Mouse (Mus musculus): ENCODE measurements around the gene D7Ertd443e.

Gene D7Ertd443e

DNA sequence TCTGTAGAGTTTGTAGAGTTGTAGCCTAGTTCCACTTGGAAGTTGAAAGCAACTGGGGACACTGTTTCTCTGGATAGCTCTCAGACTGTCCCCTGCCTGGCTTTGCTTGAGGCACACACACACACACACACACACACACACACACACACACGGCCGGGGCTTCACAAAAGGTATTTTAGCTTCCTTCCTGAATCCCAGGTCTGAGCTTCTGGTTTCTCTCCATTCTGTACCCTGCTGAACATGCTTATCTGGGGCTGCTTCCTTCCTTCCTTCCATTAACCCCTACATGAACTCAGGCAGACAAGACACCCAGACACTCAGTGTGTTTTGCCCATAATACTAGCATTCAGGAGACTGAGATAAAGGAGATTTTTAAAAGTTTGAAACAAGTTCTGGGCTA lies 155.6 kb downstream of the D7Ertd443e start:
- DNase-seq (ENCODE audit: extremely low read depth, low read depth, low spot score): no peak

DNA sequence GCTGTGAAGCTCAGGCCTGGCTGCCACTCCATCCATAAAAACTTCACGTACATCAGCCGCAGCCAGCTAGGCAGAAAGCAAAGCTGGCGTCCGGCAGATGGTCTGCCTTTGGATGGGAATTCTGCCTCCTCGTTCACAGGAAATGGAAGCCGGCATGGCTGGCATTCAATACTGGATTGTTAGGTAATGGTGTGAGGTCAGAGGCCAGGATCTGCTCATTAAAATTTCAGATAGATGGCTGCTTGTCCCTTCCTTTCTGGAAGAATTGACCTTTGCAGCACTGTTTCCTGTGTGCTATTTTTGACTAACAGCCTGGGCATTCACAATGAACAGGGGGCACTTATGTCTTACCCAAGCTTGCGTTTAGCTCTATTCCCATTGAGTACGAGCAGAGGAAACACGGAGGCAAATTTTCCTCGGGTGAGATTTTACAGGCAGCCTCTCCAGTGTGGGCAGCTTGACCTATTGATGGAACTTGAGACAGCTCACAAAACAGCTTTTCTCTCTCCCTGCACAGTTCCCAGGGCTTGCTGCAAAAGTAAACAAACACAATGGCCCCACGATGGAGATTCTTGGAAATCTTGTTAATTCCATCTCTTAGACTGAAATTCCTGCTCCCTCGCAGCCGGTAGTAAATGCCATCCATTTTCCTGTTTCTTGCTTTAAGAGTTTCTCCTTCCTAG lies 157.5 kb downstream of the D7Ertd443e start:
- no peak for DNase-seq (ENCODE audit: extremely low read depth, low read depth, low spot score)

DNA sequence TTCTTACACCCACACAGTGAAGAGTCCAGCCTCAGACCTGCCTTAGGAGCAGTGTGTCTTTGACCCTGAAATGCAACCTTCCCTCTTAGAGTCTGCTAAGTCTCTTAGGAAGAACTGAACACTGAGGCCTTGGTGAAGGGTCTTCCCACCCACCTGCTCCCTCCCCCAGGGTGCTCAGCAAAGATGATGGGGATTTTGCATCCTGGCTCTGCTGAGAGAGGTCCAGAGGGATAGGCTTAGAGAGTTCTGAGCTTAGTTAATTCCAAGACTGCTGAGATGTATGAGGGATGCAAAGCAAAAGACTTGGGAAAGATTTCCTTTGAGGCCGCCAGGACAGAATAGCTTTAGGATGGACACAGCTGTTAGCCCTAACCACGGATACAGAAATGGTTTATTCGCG lies 158.4 kb downstream of the D7Ertd443e start:
- DNase-seq (ENCODE audit: extremely low read depth, low read depth, low spot score): no peak

DNA sequence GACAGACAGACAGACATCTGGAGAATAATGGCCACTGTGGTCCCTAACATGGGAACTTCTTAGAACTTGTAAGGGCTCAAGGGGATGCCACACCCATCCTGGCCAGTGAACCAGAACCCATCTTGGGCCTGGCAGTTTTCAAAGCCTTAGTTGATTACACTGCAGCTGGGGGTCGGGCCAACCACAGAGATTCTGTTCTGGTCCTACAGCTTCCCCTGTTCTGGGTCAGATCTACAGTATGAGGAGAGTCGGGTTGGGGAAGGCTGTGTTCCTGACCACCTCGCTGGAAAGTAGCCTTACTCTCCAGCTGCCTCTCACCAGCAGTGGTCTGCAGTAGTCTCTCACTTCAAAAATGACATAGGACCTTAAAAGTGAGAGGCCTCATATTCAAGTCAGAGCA lies 159.2 kb downstream of the D7Ertd443e start:
- no peak for DNase-seq (ENCODE audit: extremely low read depth, low read depth, low spot score)

DNA sequence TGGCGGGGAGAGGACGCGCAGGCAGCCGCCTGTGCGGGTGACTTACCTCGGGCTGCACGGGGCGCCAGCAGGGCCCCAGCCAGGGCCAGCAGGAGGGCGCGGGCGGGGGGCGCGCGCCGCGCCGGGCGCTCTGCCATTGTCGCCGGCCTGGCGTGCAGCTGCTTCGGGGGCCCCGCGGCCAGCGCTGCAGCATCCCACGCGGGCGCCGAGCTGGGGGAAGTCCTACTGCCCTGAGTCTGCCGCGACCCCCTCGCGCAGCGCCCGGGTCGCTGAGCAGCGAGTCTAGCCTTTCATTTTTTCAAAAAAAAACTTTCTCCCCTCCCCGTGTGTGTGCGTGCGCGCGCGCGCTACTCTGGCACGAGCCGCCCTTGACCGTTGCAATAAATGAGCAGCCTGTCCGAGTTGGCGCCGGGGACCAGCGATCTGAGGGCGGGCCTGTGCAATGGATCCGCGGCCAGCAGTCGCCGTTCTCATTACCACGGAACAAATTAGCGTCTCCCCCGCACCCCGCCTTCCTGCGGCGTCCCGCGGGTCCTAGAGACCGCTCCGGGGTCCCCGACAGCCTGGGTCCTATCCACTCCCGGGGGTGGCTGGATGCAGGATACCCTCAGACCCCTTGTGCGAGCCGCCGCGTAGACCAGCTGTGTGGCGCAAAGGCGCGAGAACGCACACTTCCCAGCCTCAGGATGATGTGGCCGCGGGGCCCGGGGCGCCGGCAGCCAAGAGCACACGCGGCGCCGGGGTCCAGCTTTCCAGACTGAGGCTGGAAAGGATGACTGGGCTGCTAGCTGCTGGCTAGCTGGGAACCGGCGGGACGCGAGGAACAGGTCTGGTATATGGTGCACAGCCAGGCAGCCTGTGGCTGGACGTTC lies 160.5 kb downstream of the D7Ertd443e start:
- no peak for DNase-seq (ENCODE audit: extremely low read depth, low read depth, low spot score)

DNA sequence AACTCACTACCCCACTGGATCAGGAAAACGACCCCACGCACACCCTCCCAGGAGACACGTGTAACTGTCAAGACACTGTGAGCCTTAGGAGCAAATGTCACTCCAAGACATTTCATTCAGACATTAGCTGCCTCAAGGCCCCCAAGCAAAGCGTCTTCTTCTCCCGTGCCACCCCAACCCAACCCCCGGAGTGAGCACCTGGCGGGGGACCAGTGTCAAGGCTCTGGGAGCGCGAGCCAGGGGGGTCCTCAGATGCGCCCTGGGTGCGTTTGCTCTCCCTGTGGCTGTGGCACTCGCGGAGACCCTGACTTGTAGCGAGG lies 161.1 kb downstream of the D7Ertd443e start:
- no peak for DNase-seq (ENCODE audit: extremely low read depth, low read depth, low spot score)

DNA sequence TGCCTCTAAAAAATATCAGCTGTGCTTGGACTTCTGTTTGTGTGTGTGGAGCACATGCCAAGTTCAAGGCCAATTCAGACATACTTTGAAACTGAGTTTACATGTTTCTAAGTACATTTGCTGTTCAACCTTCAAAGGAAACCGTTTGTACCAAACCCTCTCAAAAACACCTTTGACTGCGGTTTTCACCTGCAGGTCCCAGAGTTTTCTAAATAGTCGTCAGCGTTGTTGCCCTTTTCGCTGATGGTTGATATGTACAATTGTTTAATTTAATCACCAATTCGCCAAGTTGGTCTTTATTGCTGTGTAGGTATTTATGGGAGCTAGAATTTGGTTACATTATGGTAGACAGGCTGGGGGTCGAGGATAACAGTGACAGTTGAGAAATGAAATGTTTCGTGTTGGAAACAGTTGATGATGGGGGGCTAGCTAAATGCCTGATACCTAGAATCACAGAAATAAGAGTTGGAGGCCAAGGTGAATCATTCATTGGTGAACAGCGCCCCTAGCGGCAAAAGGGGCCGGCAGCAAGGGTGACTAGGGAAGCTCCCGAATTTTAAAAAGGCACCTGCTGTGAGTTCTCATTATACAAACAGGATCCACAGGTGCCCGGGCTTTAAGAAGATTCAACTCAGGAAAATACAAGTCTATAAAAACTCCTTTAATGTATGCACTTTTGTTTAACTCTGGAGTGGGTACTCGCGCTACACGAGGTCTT lies 161.9 kb downstream of the D7Ertd443e start:
- DNase-seq (ENCODE audit: extremely low read depth, low read depth, low spot score): no peak
